Mouse (Mus musculus) cerebellum, postnatal 25 days (tissue): ENCODE measurements around the gene Fbxo31.

Source experiments
- DNase-seq, 2 experiments: peaks; one replicate each; pipeline ENCODE4 v3.0.0; 2021; ENCODE audit warnings: mixed read lengths in 2 of 2

The Fbxo31 gene

DNA sequence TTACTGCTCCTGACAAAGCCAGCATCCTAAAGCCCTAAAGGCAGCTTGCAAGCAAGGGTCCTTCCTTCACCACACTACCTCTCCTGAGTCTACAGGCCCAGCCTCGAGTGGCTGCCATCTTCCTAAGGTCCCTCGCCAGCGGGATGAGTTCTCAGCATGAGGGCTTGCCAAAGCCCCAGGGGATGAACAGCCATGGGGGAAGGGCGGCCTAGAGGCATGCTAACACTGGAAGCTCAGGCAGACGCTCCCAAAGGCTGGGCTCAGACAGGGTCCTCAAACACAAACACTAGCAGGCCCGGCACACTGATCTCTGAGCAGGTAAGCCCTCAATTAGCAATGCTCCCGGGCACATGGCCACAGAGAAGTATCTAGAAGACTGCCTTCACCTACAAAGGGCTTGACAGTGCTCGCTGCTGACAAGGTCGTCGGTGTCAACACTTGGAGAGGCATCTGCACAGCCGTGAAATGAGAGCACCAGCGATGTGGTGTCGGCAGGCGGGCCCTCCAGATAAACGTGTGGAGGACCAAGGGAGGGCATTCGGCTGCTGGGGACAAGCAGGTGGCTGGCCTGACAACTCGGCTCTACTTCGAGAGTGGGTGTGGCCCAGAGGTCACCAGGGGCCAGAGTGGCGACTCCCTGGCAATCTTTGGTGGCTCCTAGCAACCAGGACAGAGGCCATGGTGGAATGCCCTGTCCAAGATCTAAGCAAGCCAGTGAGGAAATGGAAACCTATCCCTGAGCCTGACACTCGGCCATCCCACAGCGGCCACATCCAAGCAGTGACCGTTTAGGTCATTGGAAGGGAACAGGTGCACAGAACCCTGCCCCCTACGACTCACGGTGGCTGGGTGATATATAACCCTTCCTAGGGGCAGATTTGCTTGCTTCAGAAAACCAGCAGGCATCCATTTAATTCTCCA is 27.3 kb downstream of the Fbxo31 start:
- peak in 1 of 2 experiments; percentile 14 for DNase-seq

GRCm38 (mm10) chr8:121550056-121550455 is 28.6 kb downstream of the Fbxo31 start:
- peak in 1 of 2 experiments; percentile 8 for DNase-seq

GRCm38 (mm10) chr8:121547132-121547531 is 31.5 kb downstream of the Fbxo31 start:
- DNase-seq = peak; percentile 78 to 87

DNA sequence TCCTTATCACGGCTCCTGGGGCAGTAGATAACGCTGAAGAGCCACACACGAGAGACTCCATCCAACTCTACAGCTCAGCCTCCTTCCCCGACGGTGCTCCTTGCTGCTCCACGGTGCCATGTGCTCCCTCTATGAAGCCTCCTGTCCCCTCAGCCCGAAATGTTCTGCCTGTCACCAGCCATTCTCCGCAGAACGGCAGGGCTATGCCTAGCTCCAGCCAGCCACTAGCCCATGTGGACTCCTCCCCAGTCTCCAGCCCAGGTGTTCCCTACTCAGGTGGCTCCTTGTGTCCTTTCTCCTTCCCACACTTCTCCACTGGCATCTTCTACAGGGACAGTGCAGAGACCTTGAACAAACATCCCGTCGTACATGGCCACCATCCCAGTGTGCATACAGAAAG is 33.7 kb downstream of the Fbxo31 start:
- peak in 1 of 2 experiments; percentile 3 for DNase-seq

DNA sequence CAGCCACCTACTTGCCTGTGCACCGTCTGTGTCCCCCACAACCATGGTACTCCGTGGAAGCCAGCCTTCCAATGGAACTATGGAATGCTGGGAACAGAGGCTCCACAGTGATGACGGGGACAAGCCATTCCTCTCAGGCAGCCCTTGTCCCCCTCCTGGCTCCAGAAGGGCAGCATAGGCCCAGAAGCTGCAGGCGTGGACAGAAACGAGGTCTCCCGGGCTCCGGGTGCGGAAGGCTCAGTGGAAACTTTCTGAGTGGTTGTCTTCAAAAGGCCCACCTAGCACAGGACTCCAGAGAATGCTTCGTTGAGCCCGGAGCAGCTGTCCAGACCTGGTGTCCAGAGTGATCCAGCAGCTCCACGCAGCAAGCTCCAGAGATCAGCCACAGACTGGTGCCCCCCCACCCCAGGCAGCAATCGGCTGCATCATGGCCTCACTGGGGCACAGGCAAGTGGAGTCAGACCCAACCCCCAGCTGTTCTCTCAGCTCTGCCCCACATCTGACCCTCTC is 34.3 kb downstream of the Fbxo31 start, which contains the start of gene 1700018B08Rik:
1700018B08Rik (minus strand) TSS at position 45 of the 510 bp plus-strand sequence.
- peak in 1 of 2 experiments; percentile 2 for DNase-seq

DNA sequence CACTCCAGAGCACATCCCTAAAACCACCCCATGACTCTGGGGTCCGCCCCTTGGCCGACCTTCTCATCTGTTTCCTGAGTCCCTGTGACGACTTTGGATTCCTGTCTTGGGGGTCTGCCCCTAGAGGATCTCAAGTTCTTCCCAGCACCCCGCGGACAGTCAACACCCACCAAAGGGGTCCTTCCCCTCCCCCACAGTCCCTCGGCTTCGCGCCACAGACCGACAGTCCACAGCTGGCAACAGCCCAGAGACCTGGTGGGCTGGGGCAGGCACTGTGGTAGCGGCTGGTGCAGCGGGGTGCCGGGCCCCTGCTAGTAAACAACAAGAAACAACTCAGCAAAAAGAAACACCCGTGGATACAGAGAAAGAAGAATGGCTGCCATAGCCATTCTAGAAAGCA is 35.7 kb downstream of the Fbxo31 start:
- no peak for DNase-seq

DNA sequence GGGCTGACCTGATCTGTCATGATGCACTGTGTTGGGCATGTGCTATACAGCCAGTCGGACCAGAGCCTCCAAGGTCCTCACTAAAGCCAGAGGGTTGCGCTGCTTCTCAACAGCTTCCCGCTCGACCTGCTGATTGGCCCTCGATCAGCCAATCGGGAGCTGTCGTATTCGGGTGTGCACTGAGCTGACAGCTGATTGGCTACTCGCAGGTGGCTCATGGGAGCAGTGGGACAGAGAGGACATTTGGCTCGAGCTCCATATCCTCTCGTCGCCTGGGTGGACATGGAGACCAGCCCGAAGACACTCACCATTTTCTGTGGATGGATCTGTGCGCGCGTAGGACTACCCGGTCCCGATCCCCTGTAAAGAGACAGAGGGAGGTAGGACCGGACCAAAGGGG is 36.7 kb downstream of the Fbxo31 start:
- DNase-seq = peak in 1 of 2 experiments; percentile 14

GRCm38 (mm10) chr8:121532381-121532780 is 46.2 kb downstream of the Fbxo31 start:
- peak in 1 of 2 experiments; percentile 57 for DNase-seq

DNA sequence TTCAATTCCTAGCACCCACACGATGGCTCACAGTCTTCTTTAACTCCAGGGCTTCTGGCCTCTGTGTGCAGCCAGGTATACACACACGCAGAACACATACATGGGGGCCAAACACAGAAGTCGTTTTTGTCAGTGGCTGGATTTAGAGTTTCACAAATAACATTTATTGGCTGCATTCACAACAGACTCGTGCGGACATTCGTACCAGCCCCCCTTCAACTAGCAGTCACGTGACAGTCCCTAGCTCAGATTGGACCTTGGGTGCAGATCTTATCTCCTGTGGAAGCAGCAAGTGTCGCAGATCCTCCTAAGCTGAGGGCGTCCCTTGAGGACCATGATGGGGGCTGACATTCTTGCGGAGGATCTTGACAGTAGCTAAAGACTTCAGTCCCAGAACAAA is 48.0 kb downstream of the Fbxo31 start:
- no peak for DNase-seq

DNA sequence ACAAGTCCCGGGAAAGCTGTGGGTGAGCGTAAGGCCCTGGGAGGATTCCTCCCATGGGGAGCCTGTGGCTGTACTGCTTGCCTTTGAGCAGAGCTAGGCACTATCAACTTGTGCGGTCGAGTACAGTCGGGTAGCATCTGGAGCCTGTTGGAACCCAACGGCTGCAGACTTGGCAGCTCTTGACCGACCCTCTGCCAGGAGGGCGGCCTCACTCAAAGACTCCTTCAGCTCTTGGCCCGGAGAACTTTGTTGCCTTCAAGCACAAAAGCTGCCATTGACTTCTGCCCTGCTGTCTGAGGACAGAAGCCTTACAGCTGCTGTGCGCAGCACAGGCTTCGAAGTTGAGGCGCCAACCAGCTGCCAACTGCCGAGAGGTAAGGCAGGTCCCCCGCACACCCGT is 49.8 kb downstream of the Fbxo31 start:
- DNase-seq = no peak

DNA sequence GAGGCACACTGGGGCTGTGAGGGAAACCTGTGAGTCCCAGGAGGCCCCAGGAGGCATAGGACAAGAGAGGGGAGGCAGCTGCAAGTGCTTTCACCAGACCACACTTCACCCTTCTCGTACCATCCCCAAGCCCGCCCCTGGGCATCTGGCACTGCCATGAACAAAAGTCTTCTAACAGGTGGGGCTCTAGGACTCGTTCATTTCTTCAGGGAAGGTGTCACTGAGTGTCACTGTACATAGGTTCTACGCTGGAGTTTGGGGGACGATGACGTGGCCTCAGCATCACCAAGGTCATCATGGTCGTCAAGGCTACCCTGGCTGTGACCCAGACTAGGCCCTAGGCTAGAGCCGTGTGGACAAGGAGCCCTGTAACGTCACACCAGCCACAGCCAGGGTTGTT is 50.9 kb downstream of the Fbxo31 start:
- DNase-seq = no peak

- no peak for DNase-seq
Observed at GRCm38 (mm10) chr8:121526811-121527550, 51.6 kb downstream of the Fbxo31 start.

DNA sequence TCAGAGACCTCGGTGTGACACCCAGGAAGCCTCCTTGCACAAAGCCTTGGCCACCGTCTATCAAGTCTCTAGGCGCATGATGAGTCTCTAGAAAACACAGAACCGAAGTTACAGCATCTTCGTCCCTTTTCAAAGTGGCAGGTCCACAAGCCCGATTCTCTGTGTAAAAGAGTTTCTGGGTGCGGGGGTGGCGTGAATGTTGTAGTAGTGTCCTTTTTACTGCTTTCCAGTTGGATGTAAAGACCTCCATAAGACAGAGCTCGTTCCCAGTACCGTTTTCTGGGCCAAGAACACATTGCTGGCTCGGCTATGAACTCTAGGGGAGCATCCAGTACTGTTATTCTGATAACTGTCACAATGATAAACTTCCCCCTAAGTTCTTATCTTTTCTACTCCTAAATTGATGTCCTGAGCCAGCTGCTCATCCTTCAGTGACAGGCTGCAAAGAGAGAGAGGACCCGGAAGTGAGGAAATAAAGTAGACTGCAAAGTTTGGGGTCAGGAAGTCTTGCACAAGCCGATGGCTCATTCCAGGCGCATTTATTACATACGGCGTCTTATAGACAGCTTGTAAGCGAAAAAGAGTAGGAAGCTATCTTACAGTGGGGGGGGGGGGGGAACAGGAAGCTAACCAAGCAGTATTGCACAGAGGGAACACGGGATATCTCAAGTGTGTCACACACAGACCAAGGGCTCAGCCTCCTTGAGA is 53.3 kb downstream of the Fbxo31 start:
- DNase-seq = no peak

GRCm38 (mm10) chr8:121513429-121513828 is 65.2 kb downstream of the Fbxo31 start:
- peak; percentile 89 to 94 for DNase-seq

GRCm38 (mm10) chr8:121511751-121512150 is 66.9 kb downstream of the Fbxo31 start:
- no peak for DNase-seq
